Mouse (Mus musculus): ENCODE data around the gene Olfr1418.

- no peak for TF ChIP-seq GATA1 (IDR thresholded peaks at IDR 0.05; ENCODE audit: borderline replicate concordance, low read length)
- no peak for TF ChIP-seq FLI1 (IDR thresholded peaks at IDR 0.05; ENCODE audit: low read length)
Observed at GRCm38 (mm10) chr19:11823346-11824065, 37.4 kb downstream of the Olfr1418 start.
